Mouse (Mus musculus) c-Kit-positive CD71-negative TER-119-negative erythroid progenitor cells, embryonic 14.5 days (primary cell): ENCODE data around the gene Vgll1.
A peak's percentile ranks its signal among the peaks of the same experiment; 100 is the strongest.

Experiments used
- DNase-seq: peaks from one replicate; pipeline ENCODE4 v3.0.0-alpha.2; 2013; ENCODE audit warnings: low read depth

Vgll1 gene

GRCm38 (mm10) chrX:57087806-57088205, at the start of gene Vgll1:
Gene Vgll1 (plus strand): TSS chrX:57088106.
- no peak for DNase-seq

GRCm38 (mm10) chrX:57042774-57043173, 45.1 kb upstream of the Vgll1 start, which contains the start of gene Brs3:
Gene Brs3 (plus strand): TSS chrX:57043074.
- DNase-seq: no peak

GRCm38 (mm10) chrX:57043869-57044268, 44.0 kb upstream of the Vgll1 start:
- DNase-seq: no peak

- no peak for DNase-seq
These were observed 35.1 kb upstream of the Vgll1 start for GRCm38 (mm10) chrX:57052848-57053173.

GRCm38 (mm10) chrX:57053174-57053992, 34.5 kb upstream of the Vgll1 start, which contains the start of gene Htatsf1:
Gene Htatsf1 (plus strand): TSS chrX:57053583.
- peak; percentile 33 for DNase-seq

- DNase-seq: no peak
These were observed 33.9 kb upstream of the Vgll1 start for GRCm38 (mm10) chrX:57053993-57054385.

- DNase-seq: no peak
These were observed 6.4 kb upstream of the Vgll1 start for GRCm38 (mm10) chrX:57081496-57081895.

GRCm38 (mm10) chrX:57103415-57103814, 15.5 kb downstream of the Vgll1 start:
- no peak for DNase-seq

- DNase-seq: no peak
These were observed 19.1 kb downstream of the Vgll1 start for GRCm38 (mm10) chrX:57106956-57107355.

GRCm38 (mm10) chrX:57118143-57118542, 30.2 kb downstream of the Vgll1 start:
- DNase-seq: no peak

GRCm38 (mm10) chrX:57120768-57121167, 32.9 kb downstream of the Vgll1 start:
- no peak for DNase-seq

GRCm38 (mm10) chrX:57130633-57131032, 42.7 kb downstream of the Vgll1 start:
- no peak for DNase-seq

- no peak for DNase-seq
These were observed 49.7 kb downstream of the Vgll1 start for GRCm38 (mm10) chrX:57137627-57138026.

GRCm38 (mm10) chrX:57153520-57153919, 65.6 kb downstream of the Vgll1 start:
- DNase-seq: no peak
